Mouse (Mus musculus) gastrocnemius, adult 8-10 months (tissue): ENCODE data around the gene Cep44. TPM values are rescaled to one million over a fixed set of nuclear protein-coding genes. Genes with fewer than 3 reads are reported as not detected.

ENCODE experiments used
- DNase-seq, 2 experiments: peaks; one replicate each; pipeline ENCODE4 v3.0.0; 2022; ENCODE audit warnings: low spot score in 2 of 2
- total RNA-seq, 4 experiments: library from RNA; stranded (reverse); gene quantifications; 2 replicates each; pipeline ENCODE4 v1.2.4; 2022

Cep44 gene
- 10 to 100 TPM in 1 of 4 experiments, 1 to 10 TPM in 3; 7.0 to 11.6 (median 8.8) TPM for total RNA-seq

- peak; percentile 53 to 69 for DNase-seq
Measured at GRCm38 (mm10) chr8:56550558-56551360, at the start of gene Cep44, which contains the start of gene Fbxo8. Gene Cep44, minus strand, starts transcription at chr8:56551047. Gene Fbxo8, plus strand, starts transcription at chr8:56551090.

- no peak for DNase-seq
Measured at GRCm38 (mm10) chr8:56591502-56591901, 40.7 kb upstream of the Cep44 start.

- no peak for DNase-seq
Measured at GRCm38 (mm10) chr8:56591084-56591483, 40.2 kb upstream of the Cep44 start.

GRCm38 (mm10) chr8:56589004-56589403 lies 38.2 kb upstream of the Cep44 start:
- no peak for DNase-seq

GRCm38 (mm10) chr8:56582841-56583240 lies 32.0 kb upstream of the Cep44 start:
- DNase-seq: no peak

- no peak for DNase-seq
Measured at GRCm38 (mm10) chr8:56580918-56581317, 30.1 kb upstream of the Cep44 start.

- no peak for DNase-seq
Measured at GRCm38 (mm10) chr8:56566856-56567255, 16.0 kb upstream of the Cep44 start.

GRCm38 (mm10) chr8:56564399-56565047 lies 13.7 kb upstream of the Cep44 start:
- no peak for DNase-seq

GRCm38 (mm10) chr8:56552551-56553103 lies 1.8 kb upstream of the Cep44 start:
- no peak for DNase-seq

- DNase-seq: no peak
Measured at GRCm38 (mm10) chr8:56552045-56552444, 1.2 kb upstream of the Cep44 start.

- DNase-seq: peak; percentile 83 to 88
Measured at GRCm38 (mm10) chr8:56551361-56551852, 560 bp upstream of the Cep44 start.

GRCm38 (mm10) chr8:56547866-56548265 lies 3.0 kb downstream of the Cep44 start:
- no peak for DNase-seq

GRCm38 (mm10) chr8:56540706-56541105 lies 10.1 kb downstream of the Cep44 start:
- no peak for DNase-seq

GRCm38 (mm10) chr8:56530359-56530758 lies 20.5 kb downstream of the Cep44 start:
- no peak for DNase-seq

GRCm38 (mm10) chr8:56528869-56529268 lies 22.0 kb downstream of the Cep44 start:
- no peak for DNase-seq

GRCm38 (mm10) chr8:56521051-56521450 lies 29.8 kb downstream of the Cep44 start:
- no peak for DNase-seq

GRCm38 (mm10) chr8:56520249-56520648 lies 30.6 kb downstream of the Cep44 start:
- no peak for DNase-seq

GRCm38 (mm10) chr8:56518848-56519247 lies 32.0 kb downstream of the Cep44 start:
- DNase-seq: no peak

GRCm38 (mm10) chr8:56508952-56509479 lies 41.8 kb downstream of the Cep44 start:
- no peak for DNase-seq

GRCm38 (mm10) chr8:56508318-56508951 lies 42.4 kb downstream of the Cep44 start:
- no peak for DNase-seq

GRCm38 (mm10) chr8:56501911-56502310 lies 48.9 kb downstream of the Cep44 start:
- DNase-seq: no peak
